Mouse (Mus musculus) gastrocnemius, adult 2 months (tissue): ENCODE results near the gene Clba1. TPM values are rescaled to one million over a fixed set of nuclear protein-coding genes. Genes with fewer than 3 reads are reported as not detected.
"Not testable (repeated sequence)": the region's sequence is repeated elsewhere in the genome, so short reads cannot be mapped to it uniquely, and the experiment has no call there.

Experiments used
- DNase-seq: peaks from one replicate; pipeline ENCODE4 v3.0.0; 2022
- H3K27ac ChIP-seq: fragments of 200-600 bp; 2 replicates; pipeline ENCODE4 v1.8.1; 2022; ENCODE audit warnings: mild to moderate bottlenecking
- H3K4me3 ChIP-seq: fragments of 200-600 bp; 2 replicates; pipeline ENCODE4 v1.8.1; 2022; ENCODE audit warnings: mild to moderate bottlenecking, moderate library complexity
- CTCF ChIP-seq: fragments of 200-600 bp; IDR thresholded peaks from 2 replicates; pipeline ENCODE4 v1.8.1; 2022; ENCODE audit warnings: antibody characterized with exemption, mild to moderate bottlenecking, moderate library complexity
- intact Hi-C: fragments of 180-260 bp; cut with DNase I; formaldehyde crosslinking; loops from one replicate; pipeline ENCODE4 v1.15.1; 2025
- total RNA-seq, 2 experiments: library from RNA; stranded (reverse); gene quantifications; 2 replicates each; pipeline ENCODE4 v1.2.3; 2021

The Clba1 gene
- total RNA-seq, 2 experiments from 2014 or later: 0.20 to 0.36 TPM

- TF ChIP-seq CTCF: no peak
- Histone ChIP-seq H3K27ac (peak overlapping the region; percentile 93), H3K4me3 (peak overlapping the region; percentile 95)
- intact Hi-C loops: loop anchor here (2.0 to 10.0 kb wide), 3 partner anchors 20 to 1014 kb away; partner anchors contain the start of genes Clba1, Xrcc3 and Zfyve21
- DNase-seq: no peak
These were observed 19.9 kb downstream of the Clba1 start for GRCm38 (mm10) chr12:112828501-112829243.

GRCm38 (mm10) chr12:112829244-112829864 lies 20.6 kb downstream of the Clba1 start, which contains the start of gene Cdca4:
Cdca4 (minus strand) TSS chr12:112829423.
- peak; percentile 33 for TF ChIP-seq CTCF
- Histone ChIP-seq H3K4me3 (peak within 1 kb of the TSS; percentile 95), H3K27ac (peak within 1 kb of the TSS; percentile 93)
- DNase-seq: peak; percentile 100
- intact Hi-C loops: loop anchor here (2.0 to 10.0 kb wide), 3 partner anchors 21 to 1015 kb away; partner anchors contain the start of genes Clba1, Xrcc3 and Zfyve21

- Histone ChIP-seq H3K4me3 (peak overlapping the region; percentile 95), H3K27ac (peak overlapping the region; percentile 88)
- intact Hi-C loops: no loop called here
- TF ChIP-seq CTCF: no peak
- DNase-seq: no peak
These were observed 21.4 kb downstream of the Clba1 start for GRCm38 (mm10) chr12:112830141-112830540.

- DNase-seq: no peak
- TF ChIP-seq CTCF: no peak
- intact Hi-C loops: no loop called here
- Histone ChIP-seq H3K4me3 (peak overlapping the region; percentile 95), H3K27ac (peak overlapping the region; percentile 88; the same call in 1 of the 2 replicates)
These were observed 21.8 kb downstream of the Clba1 start for GRCm38 (mm10) chr12:112830570-112830969.

GRCm38 (mm10) chr12:112832411-112832810 lies 23.7 kb downstream of the Clba1 start:
- no peak for TF ChIP-seq CTCF
- Histone ChIP-seq H3K4me3 (no peak overlapping the region), H3K27ac (no peak overlapping the region)
- DNase-seq: no peak
- intact Hi-C loops: no loop called here

GRCm38 (mm10) chr12:112833527-112833926 lies 24.8 kb downstream of the Clba1 start:
- intact Hi-C loops: no loop called here
- Histone ChIP-seq H3K27ac (no peak overlapping the region), H3K4me3 (no peak overlapping the region)
- no peak for TF ChIP-seq CTCF
- no peak for DNase-seq

- Histone ChIP-seq H3K4me3 (no peak overlapping the region), H3K27ac (no peak overlapping the region)
- no peak for TF ChIP-seq CTCF
- DNase-seq: no peak
- intact Hi-C loops: no loop called here
These were observed 26.3 kb downstream of the Clba1 start for GRCm38 (mm10) chr12:112835046-112835445.

- H3K4me3 ChIP-seq: no peak overlapping the region
- no peak for TF ChIP-seq CTCF
- peak overlapping the region; percentile 35; the same call in 1 of the 2 replicates for H3K27ac ChIP-seq
- no peak for DNase-seq
- intact Hi-C loops: no loop called here
These were observed 31.7 kb downstream of the Clba1 start for GRCm38 (mm10) chr12:112840209-112841086.

- intact Hi-C loops, DNase-seq: not testable (repeated sequence)
These were observed 32.7 kb downstream of the Clba1 start for GRCm38 (mm10) chr12:112841338-112841892.

GRCm38 (mm10) chr12:112842128-112842527 lies 33.4 kb downstream of the Clba1 start:
- not testable (repeated sequence) for H3K4me3 ChIP-seq, DNase-seq, H3K27ac ChIP-seq
- intact Hi-C loops: loop anchor here (2.0 kb wide), 1 partner anchor 95 kb away; no protein-coding TSS in a partner anchor

More at GRCm38 (mm10) chr12:112841338-112841892, 32.7 kb downstream of the Clba1 start:
- not testable (repeated sequence) for H3K27ac ChIP-seq, H3K4me3 ChIP-seq

GRCm38 (mm10) chr12:112843803-112844202 lies 35.1 kb downstream of the Clba1 start:
- Histone ChIP-seq H3K4me3 (no peak overlapping the region), H3K27ac (no peak overlapping the region)
- TF ChIP-seq CTCF: peak; percentile 100; the same call in 1 of the 2 replicates
- DNase-seq: peak; percentile 92
- intact Hi-C loops: loop anchor here (1.0 to 2.0 kb wide), 3 partner anchors 28 to 97 kb away; no protein-coding TSS in a partner anchor

- intact Hi-C loops: no loop called here
- no peak for TF ChIP-seq CTCF
These were observed 39.1 kb downstream of the Clba1 start for GRCm38 (mm10) chr12:112847880-112848279.

More at GRCm38 (mm10) chr12:112847880-112848279, 39.1 kb downstream of the Clba1 start:
- Histone ChIP-seq H3K27ac (no peak overlapping the region), H3K4me3 (no peak overlapping the region)
- DNase-seq: no peak
